Mouse (Mus musculus): ENCODE measurements around the gene Vmn2r41. TPM values are rescaled to one million over a fixed set of nuclear protein-coding genes. Genes with fewer than 3 reads are reported as not detected.
"Not testable (repeated sequence)": the region's sequence is repeated elsewhere in the genome, so short reads cannot be mapped to it uniquely, and the experiment has no call there.

Gene Vmn2r41
- total RNA-seq (2022): not detected

- not testable (repeated sequence) for DNase-seq
Observed at GRCm38 (mm10) chr7:8161554-8161953, at the start of gene Vmn2r41. Gene Vmn2r41 (minus strand): TSS chr7:8161654.

DNA sequence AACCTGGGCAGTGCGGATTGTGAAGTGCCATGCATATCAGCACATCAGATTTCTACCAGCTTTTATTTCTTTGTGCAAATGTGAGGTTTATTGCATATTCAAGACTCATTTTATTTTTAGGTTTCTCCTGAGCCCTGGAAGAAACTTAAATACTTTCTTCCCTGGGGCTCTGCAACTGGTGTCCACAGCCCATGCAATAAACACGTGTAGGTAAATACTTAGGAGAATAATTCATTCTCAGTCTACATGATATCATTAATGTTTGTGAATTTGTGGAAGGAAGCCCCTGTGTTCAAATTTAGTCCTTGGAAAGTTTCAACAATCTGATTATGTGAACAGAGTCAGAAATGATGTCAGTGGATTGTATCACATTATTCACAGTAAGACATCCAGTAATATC lies 38.8 kb upstream of the Vmn2r41 start, which contains the start of gene Vmn2r42:
Gene Vmn2r42, minus strand, starts transcription at position 101 of the 400 bp plus-strand sequence.
- DNase-seq: not testable (repeated sequence)

DNA sequence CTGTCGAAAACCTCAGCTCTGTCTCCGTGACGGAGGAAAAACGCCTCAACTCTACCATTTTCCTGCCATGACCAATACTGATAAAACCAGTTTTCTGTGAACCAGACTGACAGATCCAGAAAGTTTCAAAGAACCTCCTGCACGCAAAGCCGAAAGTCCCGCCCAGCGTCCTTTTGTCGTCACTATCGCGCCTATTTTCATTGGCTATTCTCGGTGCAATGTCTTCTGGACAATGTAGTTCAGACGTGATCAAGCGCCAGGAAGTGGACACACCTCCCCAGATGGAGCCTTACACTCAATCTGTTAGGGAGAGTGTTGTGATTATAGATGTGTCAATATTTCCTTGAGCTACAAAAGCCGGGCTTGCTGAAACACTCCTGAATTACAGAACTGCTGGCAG lies 68.6 kb downstream of the Vmn2r41 start:
- DNase-seq: peak; percentile 31

Other genes with a start within 250 kb of the Vmn2r41 start
- not detected for gene Vmn2r42, start 38.7 kb upstream of the Vmn2r41 start, total RNA-seq (2022)
- gene Vmn2r43, start 98.9 kb upstream of the Vmn2r41 start, total RNA-seq (2022): not detected
- not detected for gene Vmn2r44, start 221.7 kb upstream of the Vmn2r41 start, total RNA-seq (2022)

All from adrenal gland, adult 8-10 months (tissue).